Mouse (Mus musculus): ENCODE data around the gene Wdr18.

The Wdr18 gene

GRCm38 (mm10) chr10:79977324-79977723 lies 17.4 kb downstream of the Wdr18 start:
- DNase-seq (ENCODE audit: inconsistent ontology term), result no peak

GRCm38 (mm10) chr10:79978061-79978460 lies 18.1 kb downstream of the Wdr18 start:
- no peak for DNase-seq (ENCODE audit: inconsistent ontology term)

GRCm38 (mm10) chr10:79979401-79980155 lies 19.6 kb downstream of the Wdr18 start:
- no peak for DNase-seq (ENCODE audit: inconsistent ontology term)

DNA sequence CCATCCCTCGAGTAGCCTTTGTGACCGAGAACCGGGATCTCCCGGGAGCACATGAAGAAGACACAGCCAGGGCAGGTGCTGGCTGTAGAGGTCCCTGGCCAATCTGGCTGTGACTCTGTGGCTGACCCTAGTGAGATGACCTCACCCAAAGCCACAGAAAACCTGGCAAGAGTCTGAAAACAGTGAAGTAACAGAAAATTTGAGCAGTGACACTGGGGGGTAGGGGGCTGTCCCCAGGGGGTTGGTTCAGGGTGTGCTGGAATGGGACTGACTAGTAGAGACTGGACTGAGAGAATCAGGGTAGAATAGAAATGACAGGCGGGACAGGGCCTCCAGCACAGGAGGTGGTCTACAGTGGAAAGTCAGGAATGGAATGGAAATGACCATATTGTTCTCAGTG lies 23.3 kb downstream of the Wdr18 start:
- no peak for DNase-seq (ENCODE audit: inconsistent ontology term)

GRCm38 (mm10) chr10:79983670-79984069 lies 23.7 kb downstream of the Wdr18 start:
- peak; percentile 46 for DNase-seq (ENCODE audit: inconsistent ontology term)

- DNase-seq (ENCODE audit: inconsistent ontology term), result peak; percentile 88
Measured at GRCm38 (mm10) chr10:79984195-79984816, 24.4 kb downstream of the Wdr18 start, which contains the start of gene Tmem259. TSS of gene Tmem259 (minus strand) at chr10:79984330.

- peak; percentile 99 for DNase-seq (ENCODE audit: inconsistent ontology term)
Measured at GRCm38 (mm10) chr10:79984871-79985270, 24.9 kb downstream of the Wdr18 start.

DNA sequence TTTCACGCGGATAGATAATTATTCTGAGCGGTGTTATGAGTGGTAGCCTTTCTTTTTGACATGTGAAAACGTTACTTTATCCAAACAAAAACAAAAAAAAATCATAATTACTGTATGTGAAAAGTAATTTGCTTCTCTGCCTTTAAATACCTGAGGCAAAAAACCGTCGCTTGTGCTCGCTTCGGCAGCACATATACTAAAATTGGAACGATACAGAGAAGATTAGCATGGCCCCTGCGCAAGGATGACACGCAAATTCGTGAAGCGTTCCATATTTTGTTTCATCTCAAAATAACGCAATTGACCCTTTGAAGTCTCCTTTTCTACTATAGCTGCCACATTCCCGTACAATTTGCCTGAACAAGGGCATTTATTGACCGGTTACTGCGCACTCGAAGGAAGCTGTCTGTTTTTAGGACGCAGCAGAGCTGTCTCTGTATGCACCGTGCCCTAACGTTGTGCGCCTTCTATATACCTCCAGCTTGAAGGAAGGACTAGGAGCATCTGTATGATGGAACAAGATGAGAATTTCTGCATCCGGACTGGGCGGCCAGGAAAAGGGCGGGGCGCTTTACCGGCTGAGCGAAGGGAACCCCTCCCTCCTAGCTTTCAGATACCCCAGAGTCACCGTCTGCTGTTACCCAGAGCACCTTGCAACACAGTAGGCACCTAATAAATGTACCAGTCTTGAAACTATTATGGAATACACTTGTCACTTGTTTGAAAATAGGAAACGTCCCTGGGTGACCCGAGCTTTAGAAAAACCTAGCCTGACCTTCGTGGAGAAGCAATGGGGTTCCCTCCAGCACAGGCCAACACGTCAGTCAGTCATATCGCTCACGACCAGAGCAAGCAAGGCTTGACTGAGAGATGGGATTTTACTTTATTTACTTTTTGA lies 25.6 kb downstream of the Wdr18 start:
- DNase-seq (ENCODE audit: inconsistent ontology term), result peak; percentile 70

- peak; percentile 86 for DNase-seq (ENCODE audit: inconsistent ontology term)
Measured at GRCm38 (mm10) chr10:79986232-79986878, 26.4 kb downstream of the Wdr18 start.

DNA sequence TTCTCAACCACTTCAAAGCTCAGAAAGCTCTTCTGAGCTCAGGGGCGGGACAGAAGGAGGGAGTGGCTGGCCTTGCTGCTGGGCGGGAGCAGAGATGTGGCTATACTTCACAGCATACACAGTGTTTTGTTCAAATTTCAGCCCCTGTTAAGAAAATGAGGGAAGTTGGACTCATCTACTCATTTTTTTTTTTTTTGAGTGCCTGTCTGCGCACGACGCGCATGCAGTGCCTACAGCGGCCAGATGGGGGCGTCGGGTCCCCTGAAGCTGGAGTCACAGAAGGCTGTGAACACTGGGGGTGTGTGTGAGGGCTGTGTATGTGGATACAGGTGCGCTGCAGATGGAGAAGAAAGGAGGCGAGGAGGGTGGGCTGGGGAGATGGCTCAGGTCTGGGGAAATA lies 27.0 kb downstream of the Wdr18 start:
- peak; percentile 88 for DNase-seq (ENCODE audit: inconsistent ontology term)

- no peak for DNase-seq (ENCODE audit: inconsistent ontology term)
Measured at GRCm38 (mm10) chr10:79987771-79988505, 28.0 kb downstream of the Wdr18 start.

GRCm38 (mm10) chr10:79988506-79989271 lies 28.7 kb downstream of the Wdr18 start, which contains the start of gene Cnn2:
TSS of gene Cnn2 (plus strand) at chr10:79988584.
- peak; percentile 86 for DNase-seq (ENCODE audit: inconsistent ontology term)

- DNase-seq (ENCODE audit: inconsistent ontology term), result no peak
Measured at GRCm38 (mm10) chr10:79989272-79989786, 29.4 kb downstream of the Wdr18 start.

DNA sequence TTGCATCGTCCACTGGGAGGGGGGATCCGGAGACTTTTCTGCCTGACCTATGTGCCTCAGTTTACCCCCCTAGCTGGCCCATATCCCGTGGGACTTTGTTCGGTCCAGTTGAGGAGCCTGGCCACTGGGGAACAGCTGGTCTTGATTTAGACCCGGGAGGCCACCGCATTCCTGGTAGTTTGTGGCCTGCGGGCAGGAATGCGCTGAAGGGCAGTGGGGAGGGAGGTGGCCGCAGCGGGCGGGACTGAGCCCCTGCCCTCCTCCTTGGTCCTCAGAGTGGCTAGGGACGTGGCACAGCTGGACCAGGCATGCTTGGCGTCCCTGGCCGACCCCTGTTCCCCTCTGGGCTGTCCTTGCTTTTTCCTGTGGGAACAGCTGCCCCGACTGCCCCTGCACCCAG lies 29.9 kb downstream of the Wdr18 start:
- DNase-seq (ENCODE audit: inconsistent ontology term), result peak; percentile 86

- DNase-seq (ENCODE audit: inconsistent ontology term), result peak; percentile 19
Measured at GRCm38 (mm10) chr10:79991099-79991498, 31.1 kb downstream of the Wdr18 start.

DNA sequence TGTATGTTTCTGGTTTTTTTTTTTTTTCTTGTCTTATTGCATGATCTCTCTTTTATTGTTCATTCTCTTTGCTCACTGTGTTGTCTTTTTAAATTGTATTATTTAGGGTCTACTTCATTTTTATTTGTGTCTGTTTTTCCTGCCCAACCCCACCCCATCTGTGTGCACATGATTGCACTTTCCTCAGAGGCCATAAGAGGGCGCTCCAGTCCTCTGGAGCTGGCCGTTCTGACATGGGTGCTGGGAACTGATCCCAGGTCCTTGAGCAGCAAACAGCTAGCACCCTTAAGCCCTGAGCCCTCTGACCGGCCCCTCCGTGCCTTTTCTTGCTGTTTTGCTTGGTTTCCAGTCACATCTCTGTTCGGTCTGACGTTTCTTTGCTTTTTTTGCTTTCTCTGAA lies 31.6 kb downstream of the Wdr18 start:
- no peak for DNase-seq (ENCODE audit: inconsistent ontology term)

DNA sequence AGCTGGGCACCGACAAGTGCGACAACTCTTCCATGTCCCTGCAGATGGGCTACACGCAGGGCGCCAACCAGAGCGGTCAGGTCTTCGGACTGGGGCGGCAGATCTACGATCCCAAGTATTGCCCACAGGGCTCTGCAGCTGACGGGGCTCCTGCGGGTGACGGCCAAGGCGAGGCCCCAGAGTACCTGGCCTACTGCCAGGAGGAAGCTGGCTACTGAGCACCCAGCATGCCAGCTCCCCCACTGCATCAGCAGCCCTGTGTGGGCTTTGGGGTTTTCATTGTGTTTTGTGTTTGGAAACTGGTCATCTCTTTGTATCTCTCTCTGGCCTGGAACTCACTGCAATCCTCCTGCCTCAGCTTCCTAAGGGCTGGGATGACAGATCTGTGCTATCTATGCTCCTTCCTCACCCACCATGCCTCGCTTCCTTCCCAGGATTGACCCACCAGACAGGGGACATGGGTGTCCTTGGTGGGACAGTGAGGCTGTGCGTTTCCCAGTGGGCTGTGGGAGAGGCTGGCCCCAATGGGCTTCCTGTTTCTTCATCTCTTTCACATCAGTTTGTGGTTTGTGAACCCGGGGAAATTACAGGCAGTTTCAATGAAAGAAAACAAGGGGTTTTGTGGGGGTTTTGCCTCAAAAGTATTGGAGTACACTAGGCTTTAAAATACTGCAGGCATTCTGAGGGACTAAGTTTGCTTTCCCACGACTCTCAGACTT lies 34.6 kb downstream of the Wdr18 start:
- no peak for DNase-seq (ENCODE audit: inconsistent ontology term)

DNA sequence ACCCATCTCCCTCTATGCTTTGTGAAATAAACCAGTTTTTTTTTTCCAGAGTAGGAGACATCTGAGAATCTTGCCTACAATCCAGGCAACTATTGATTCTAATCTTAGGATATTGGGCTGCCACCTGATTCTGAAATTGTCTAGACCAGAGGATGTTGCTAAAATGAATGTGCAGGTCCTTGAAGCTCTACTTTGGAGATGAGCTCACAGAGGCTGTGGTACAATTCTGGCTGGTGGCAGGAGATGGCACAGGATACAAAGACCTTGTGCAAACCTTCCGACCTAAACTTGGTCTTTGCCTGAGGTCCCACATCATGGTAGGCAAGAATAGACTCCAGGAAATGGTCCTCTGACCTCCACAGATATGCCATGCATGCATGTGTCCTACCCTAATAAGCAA lies 35.7 kb downstream of the Wdr18 start:
- DNase-seq (ENCODE audit: inconsistent ontology term), result no peak

All from Muller cell, postnatal 12 days (primary cell).